Mouse (Mus musculus) urinary bladder, postnatal 25 days (tissue): ENCODE measurements around the gene Hoxd3.

ENCODE experiments used
- DNase-seq: peaks from one replicate; pipeline ENCODE4 v3.0.0; 2022; ENCODE audit warnings: low spot score

Hoxd3 gene

DNA sequence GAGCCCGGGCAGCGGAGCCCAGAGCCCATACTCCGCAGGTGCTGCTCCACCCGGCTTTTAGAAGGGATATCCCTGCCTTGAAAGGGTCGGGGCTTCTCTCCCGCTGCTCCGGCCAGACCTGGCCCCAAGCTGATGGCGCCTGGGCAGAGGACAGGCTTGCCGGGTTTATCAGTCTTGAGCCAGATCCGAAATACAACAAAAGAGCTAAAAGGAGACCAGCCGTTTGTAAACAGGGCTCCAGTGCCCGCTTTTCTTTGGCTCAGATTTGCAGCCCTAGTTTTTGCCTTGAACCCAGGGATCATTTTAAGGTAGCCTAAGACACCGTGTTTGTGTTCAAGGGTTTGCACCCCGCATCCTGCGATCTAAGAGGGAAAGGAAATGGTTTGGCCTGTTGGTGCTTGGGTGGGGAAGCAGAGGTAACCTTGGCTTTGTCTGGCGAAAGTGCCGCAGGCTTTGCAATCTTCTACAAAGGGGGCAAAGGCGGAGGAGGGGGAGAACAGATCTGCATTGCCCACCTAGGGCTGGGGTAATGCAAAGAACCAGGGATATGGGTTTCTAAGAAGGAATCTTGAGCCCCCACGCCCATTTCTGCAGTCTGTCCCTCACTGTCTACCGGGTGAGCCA is 18.8 kb upstream of the Hoxd3 start:
- no peak for DNase-seq

DNA sequence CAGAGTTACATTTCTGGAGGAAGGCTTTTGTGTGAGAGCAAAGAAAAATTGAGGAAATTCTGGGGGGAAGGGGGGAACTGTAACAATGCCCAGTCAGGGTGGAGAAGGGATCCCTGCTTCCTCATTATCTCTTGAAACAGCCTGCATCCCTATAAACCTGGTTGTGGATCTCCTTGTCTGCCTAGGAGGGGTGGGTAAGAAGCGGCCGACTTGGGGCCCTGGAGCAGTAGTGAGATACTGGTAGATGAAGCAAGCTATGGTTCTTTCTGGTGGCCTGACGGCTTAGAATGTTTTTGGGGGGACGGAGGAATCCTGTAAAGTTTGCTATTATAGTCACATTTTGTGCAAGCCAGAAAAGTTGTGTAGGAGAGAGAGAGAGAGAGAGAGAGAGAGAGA is 18.3 kb upstream of the Hoxd3 start:
- no peak for DNase-seq

GRCm38 (mm10) chr2:74694066-74694465 is 17.7 kb upstream of the Hoxd3 start:
- no peak for DNase-seq

GRCm38 (mm10) chr2:74695383-74695782 is 16.3 kb upstream of the Hoxd3 start:
- DNase-seq = no peak

GRCm38 (mm10) chr2:74695813-74696430 is 15.8 kb upstream of the Hoxd3 start:
- no peak for DNase-seq

DNA sequence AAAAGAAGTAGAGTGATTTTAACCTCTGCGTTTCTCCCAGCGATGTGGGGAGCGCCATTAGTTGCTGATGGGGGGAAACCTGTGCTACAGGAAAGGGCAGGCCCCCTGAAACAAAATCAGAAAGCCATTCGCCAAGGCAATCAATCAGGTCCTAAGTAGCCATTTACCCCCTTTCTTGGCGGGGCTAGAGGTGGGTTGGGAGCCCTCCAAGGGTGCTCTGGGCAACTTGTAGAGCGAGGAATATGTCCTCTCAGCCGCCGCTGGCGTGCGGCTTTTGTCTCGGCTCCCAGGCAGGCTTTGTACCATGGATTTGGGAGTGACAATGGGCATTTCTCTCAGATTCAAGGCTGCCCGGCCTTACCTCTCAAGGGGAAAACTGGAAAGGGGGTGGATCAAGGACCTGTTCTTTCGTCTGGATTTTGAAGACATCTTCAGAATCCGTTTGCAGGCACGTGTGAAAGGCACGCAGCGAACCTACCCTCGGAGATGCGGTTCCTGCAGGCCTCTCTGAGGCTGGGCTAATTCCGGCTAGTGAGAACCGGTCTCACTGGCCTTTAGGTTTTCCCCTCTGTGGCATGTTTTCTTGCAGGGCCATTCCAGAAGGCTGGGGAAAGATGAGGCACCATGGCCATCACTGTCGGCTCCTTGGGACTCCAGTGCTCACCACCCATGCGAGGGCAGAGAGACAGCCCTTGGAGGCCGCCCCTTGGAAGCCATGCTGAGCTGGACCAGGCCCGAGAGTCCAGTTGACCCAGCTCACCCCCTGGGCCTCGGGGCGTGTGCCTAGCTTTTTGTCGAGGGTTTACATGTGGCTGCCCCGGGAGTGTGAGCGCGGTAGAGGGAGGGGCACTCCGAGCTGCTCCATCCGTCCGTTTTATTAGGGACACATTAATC is 15.0 kb upstream of the Hoxd3 start:
- no peak for DNase-seq

DNA sequence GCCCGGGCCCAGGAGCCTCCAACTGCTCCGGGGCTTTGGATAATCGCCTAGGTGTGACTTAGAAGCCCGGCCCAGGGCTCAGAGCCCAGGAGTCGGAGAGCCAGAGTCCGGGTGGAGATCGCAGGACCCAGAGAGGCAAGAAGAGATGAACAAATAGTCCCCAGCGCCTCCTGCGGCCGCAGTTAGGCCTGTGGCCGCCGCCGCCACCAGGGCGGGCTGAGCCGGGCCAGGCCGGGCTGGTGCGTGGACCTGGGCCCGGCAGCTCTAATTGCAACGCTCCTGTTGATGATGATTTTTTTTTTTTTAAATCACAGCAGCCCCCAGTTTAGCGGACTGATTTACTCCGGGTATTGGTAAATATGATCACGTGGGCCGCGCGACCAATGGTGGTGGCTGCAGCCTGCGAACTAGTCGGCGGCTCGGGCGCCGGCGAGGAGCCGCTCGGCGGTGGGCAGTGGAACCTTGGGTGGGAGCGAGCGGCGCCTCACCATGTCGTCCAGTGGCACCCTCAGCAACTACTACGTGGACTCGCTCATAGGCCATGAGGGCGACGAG is 14.1 kb upstream of the Hoxd3 start, which contains the start of gene Hoxd9:
Gene Hoxd9, plus strand, starts transcription at position 161 of the 555 bp plus-strand sequence.
- peak; percentile 66 for DNase-seq

- DNase-seq = peak; percentile 40
Measured at GRCm38 (mm10) chr2:74698201-74699052, 13.3 kb upstream of the Hoxd3 start.

- no peak for DNase-seq
Measured at GRCm38 (mm10) chr2:74699053-74699430, 12.7 kb upstream of the Hoxd3 start.

DNA sequence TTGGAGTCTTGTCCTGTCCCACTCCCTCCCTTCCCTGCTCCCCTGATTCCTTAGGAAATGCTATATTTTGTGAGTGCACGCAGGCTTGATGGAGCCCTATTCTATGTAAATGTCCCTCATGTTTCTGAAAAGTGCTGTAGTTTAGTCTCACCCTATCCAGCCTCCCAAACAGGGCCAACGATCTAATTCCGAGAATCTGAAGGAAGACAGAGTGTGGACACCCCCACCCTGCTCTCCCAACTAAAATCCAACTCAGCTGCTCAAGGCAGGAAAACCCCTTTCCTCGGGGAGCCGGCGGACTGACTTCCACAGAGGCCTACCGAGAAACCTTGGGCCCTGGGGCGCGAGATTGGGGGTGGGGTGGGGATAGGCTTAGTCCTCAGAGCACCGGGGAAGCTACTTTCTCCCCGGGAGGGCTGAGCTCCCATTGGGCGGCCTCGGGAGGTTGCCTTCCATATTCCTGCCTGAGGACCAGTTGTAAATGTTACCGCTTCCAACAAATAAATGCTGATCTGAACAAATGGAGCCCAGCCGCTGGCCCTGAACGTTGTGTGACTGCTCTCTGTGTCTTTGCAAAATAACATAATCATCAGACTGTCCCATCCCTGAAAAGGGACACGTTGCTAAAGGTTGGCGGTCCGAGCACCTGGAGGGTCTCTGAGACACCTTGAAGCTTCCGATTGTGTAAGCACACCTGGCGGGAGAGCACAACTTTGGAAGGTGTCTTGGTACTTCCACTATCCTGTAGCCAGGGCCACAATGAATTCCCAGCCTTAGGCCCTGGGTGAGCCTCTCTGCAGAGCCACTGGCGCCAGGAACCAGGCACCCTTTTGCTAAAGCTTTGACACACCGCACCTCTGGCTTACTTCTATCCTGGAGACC is 11.8 kb upstream of the Hoxd3 start:
- no peak for DNase-seq

DNA sequence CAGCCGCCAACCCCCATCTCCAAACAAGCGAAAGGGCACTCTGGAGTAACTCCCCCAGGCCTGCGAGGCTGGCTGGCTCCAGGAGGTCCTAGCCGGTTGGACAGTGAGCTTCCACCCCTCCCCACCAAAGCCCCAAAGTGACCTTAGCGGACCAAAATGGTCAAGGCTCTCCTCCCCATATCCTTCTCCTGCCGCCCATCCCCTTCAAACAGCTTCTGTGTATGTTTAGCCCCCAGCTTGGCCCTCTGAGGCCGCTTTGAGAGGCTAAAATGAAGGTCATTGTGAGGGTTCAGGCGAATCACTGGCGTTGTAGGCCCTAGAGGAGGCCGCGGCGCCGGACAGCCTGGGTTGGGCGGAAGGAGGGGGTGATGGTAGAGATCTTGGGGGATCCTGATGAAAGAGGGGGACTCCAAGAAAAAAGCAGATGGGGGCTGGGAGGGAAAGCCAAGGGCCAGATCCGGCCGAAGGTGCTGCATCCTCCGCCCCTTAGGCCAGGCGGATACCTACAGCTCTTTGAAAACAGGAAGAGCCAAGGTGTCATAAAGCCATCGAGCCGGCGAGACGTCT is 11.1 kb upstream of the Hoxd3 start:
- DNase-seq = no peak

DNA sequence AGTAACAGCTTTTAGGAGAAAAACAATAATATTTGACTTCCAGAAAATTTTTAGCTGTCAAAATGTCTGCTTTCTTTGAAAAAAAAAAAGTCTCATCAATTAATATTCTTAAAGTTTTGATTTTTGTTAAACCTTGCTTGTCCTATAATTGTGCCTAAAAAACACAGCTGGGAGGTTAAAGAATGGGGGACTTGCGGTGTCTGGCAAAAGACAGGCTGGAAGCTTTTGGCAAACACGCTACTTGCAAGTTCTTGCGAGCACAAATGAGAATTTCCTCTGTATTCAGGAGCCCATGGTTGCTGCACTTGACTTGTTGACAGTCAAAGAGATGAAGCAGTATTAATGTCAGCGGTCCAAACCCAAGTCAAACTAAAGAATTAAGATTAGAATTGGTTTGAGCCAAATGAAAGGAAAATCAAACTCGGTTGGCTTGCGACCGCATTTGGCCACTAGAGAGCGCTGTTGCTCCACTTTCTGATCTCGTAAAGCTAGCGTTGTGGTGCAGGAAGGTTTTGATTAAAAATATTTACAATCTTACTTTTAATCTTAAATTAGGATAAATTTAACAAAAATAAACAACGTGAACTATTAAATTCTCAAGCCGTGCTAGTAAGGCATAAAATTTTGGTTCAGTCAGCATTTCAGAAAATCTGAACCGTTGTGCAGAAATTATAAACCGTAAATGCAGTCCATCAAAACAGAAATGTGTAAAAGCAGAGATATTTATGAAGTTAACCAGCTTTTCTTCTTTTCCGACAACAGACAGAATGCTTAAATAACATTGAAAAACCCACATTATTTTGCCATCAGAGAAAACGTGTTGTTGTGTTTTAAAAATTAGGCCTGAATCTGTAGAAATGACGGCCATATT is 9.5 kb upstream of the Hoxd3 start:
- peak; percentile 81 for DNase-seq

- DNase-seq = no peak
Measured at GRCm38 (mm10) chr2:74702820-74703219, 8.9 kb upstream of the Hoxd3 start.

GRCm38 (mm10) chr2:74703317-74703716 is 8.4 kb upstream of the Hoxd3 start:
- DNase-seq = no peak

GRCm38 (mm10) chr2:74703720-74704392 is 7.9 kb upstream of the Hoxd3 start:
- no peak for DNase-seq

DNA sequence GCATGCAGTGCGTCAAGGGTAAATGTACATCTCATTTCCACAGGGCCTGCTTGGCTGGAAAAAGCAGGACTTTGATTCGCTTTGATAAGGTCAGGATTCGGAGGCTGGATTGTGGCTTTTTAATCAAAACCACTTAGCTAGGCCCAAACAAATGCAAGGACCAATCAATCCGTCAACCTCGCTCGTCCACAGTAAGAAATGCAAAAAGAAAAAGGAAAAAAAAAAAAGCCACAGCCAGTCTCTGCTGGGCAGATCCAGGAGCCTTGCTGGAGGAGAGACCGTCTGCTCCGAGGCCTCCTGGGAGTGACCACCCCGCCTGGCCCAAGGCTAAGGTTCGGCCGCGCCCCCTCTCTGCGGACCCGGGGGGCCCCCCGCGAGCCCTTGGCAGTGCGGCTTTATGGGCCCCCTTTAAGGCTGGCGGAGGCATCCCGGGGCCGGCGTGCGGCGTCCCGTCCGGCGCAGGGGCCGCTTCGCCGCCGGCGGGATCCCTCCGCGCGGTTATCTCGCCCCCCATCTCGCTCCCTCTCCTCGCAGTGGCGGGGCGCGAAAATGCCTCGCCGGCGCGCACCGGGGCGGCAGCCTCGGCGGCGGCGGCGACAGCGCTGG is 7.2 kb upstream of the Hoxd3 start, which contains the start of gene Hoxd8:
Gene Hoxd8, plus strand, starts transcription at position 223 of the 606 bp plus-strand sequence.
- DNase-seq = peak; percentile 83

- peak; percentile 48 for DNase-seq
Measured at GRCm38 (mm10) chr2:74704999-74705466, 6.7 kb upstream of the Hoxd3 start.

- DNase-seq = peak; percentile 67
Measured at GRCm38 (mm10) chr2:74705467-74706089, 6.1 kb upstream of the Hoxd3 start.
